17 mouse cellular contexts compared by ENCODE assay signal in the genomic region with DNA sequence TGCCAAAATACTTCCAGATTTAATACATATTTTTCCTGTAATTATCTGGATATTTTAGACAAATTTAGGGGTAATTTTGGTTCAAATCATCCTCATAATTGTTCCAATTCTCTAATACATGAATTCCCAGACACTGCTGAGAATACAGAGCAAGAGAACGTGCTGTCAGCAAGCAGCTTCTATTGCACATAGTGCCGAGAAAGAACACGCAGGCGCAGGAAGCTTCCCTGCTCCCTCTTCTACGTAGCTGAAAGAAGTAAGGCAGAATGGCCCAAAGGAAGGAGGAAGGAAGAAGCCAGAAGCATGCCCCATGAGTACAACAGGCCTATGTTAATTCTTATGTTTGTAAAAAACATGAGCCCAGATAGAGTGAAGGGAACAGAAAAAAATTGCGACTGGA. TPM values are rescaled to one million over a fixed set of nuclear protein-coding genes. Genes with fewer than 3 reads are reported as not detected.
"Had no signal": no experiment of that assay in that cellular context is flagged by ENCODE, and none has a peak within 500 bp of the region (broad histone marks: within the 10 kb centered on the region; RNA-seq: fewer than 3 reads in every experiment).

No protein-coding gene starts in this region.

- ATAC-seq: intestine, embryonic 15.5 days; liver, embryonic 12.5 days had no signal

- H3K27ac ChIP-seq: intestine, embryonic 15.5 days; limb, embryonic 15.5 days; liver, embryonic 12.5 days; midbrain, embryonic 10.5 days; neural tube, embryonic 15.5 days; stomach, postnatal 0 days had no signal

- H3K4me3 ChIP-seq: intestine, embryonic 15.5 days; limb, embryonic 15.5 days; liver, embryonic 12.5 days; midbrain, embryonic 10.5 days; myocyte; neural tube, embryonic 15.5 days had no signal

- DNase-seq: kidney, adult 18-20 months; kidney, postnatal 14 days; layer of hippocampus, postnatal 36 days; lung, embryonic 14.5 days; lung, postnatal 10 days; lung, postnatal 4 days; midbrain, embryonic 14.5 days; thymus, adult 18-20 months; thymus, postnatal 25 days had no signal

RNA-seq across cellular contexts. Expression of a gene that starts 4.9 kb away (rescaled TPM):
- total RNA-seq: megakaryocyte, adult 5-6 weeks had no signal
